Mouse (Mus musculus) embryonic fibroblast, embryonic 13.5 days (primary cell): ENCODE measurements around the gene Ephb3.

ENCODE experiments used
- CTCF ChIP-seq: IDR thresholded peaks from 2 replicates; pipeline ENCODE4 v1.5.1; 2011; ENCODE audit warnings: mild to moderate bottlenecking, control low read depth, low read length, moderate library complexity, borderline replicate concordance; ENCODE audit not compliant: insufficient read depth
- POLR2A ChIP-seq: IDR thresholded peaks from 2 replicates; pipeline ENCODE4 v1.6.1; 2011; ENCODE audit warnings: low read depth, mild to moderate bottlenecking, control low read depth, low read length, moderate library complexity

- TF ChIP-seq POLR2A: no peak
- TF ChIP-seq CTCF: no peak
Measured at GRCm38 (mm10) chr16:21211501-21211900, 6.9 kb downstream of the Ephb3 start.
